Mouse (Mus musculus) intestine, postnatal 0 days (tissue): ENCODE data around the gene Lrrk1. TPM values are rescaled to one million over a fixed set of nuclear protein-coding genes. Genes with fewer than 3 reads are reported as not detected.

ENCODE experiments used
- ATAC-seq: fragments of 200-750 bp; cut with Nextera tagmentation; 2 replicates; pipeline ENCODE4 v1.8.0; 2017; ENCODE audit warnings: mild to moderate bottlenecking, moderate TSS enrichment, moderate library complexity
- H3K27ac ChIP-seq: fragments of 300-500 bp; sonication (generic); 2 replicates; pipeline ENCODE4 v1.5.1; 2014; ENCODE audit warnings: mild to moderate bottlenecking, low read depth, low read length, moderate library complexity
- H3K27me3 ChIP-seq: fragments of 300-500 bp; sonication (generic); replicated peaks from 2 replicates; pipeline ENCODE4 v1.6.1; 2014; ENCODE audit warnings: low read length, mixed read lengths; ENCODE audit not compliant: control insufficient read depth, insufficient read depth
- H3K36me3 ChIP-seq: fragments of 300-500 bp; sonication (generic); 2 replicates; pipeline ENCODE4 v1.6.1; 2014; ENCODE audit warnings: mild to moderate bottlenecking, moderate library complexity; ENCODE audit not compliant: control insufficient read depth, insufficient read depth
- H3K4me1 ChIP-seq: fragments of 300-500 bp; sonication (generic); replicated peaks from 2 replicates; pipeline ENCODE4 v1.6.1; 2014; ENCODE audit warnings: antibody characterized with exemption, low read length, mixed read lengths; ENCODE audit not compliant: control insufficient read depth, insufficient read depth
- H3K4me2 ChIP-seq: fragments of 300-500 bp; sonication (generic); replicated peaks from 2 replicates; pipeline ENCODE4 v1.6.1; 2014; ENCODE audit warnings: low read depth, mild to moderate bottlenecking, moderate library complexity
- H3K4me3 ChIP-seq: fragments of 300-500 bp; sonication (generic); 2 replicates; pipeline ENCODE4 v1.5.1; 2014; ENCODE audit warnings: low read depth, low read length
- H3K9ac ChIP-seq: fragments of 300-500 bp; sonication (generic); 2 replicates; pipeline ENCODE4 v1.6.1; 2014; ENCODE audit warnings: mild to moderate bottlenecking, low read depth, low read length
- H3K9me3 ChIP-seq: fragments of 300-500 bp; sonication (generic); 2 replicates; pipeline ENCODE4 v1.6.1; 2016; ENCODE audit warnings: mixed run types; ENCODE audit not compliant: control insufficient read depth
- CTCF ChIP-seq: sonication (generic); IDR thresholded peaks from 2 replicates; pipeline ENCODE4 v1.5.1; 2016; ENCODE audit warnings: low read depth, mild to moderate bottlenecking, control low read depth, antibody characterized with exemption, moderate library complexity
- WGBS: fragments of 180-500 bp; shearing (Covaris S2); extraction: QIAGEN DNeasy Blood & Tissue Kit; methylation state at CpG from one replicate; pipeline ENCODE4 v1.1.7; 2014; 5-methylcytosine and 5-hydroxymethylcytosine counted together
- polyA plus RNA-seq: library from polyadenylated mRNA; unstranded; fragments of >200 nt; fragmentation: Nextera tagmentation; extraction: Ambion mirVana; gene quantifications from 2 replicates; pipeline ENCODE4 v1.2.1, GENCODE M21; 2015

Gene Lrrk1
- 6.1 and 8.0 TPM in 2 replicates for polyA plus RNA-seq

DNA sequence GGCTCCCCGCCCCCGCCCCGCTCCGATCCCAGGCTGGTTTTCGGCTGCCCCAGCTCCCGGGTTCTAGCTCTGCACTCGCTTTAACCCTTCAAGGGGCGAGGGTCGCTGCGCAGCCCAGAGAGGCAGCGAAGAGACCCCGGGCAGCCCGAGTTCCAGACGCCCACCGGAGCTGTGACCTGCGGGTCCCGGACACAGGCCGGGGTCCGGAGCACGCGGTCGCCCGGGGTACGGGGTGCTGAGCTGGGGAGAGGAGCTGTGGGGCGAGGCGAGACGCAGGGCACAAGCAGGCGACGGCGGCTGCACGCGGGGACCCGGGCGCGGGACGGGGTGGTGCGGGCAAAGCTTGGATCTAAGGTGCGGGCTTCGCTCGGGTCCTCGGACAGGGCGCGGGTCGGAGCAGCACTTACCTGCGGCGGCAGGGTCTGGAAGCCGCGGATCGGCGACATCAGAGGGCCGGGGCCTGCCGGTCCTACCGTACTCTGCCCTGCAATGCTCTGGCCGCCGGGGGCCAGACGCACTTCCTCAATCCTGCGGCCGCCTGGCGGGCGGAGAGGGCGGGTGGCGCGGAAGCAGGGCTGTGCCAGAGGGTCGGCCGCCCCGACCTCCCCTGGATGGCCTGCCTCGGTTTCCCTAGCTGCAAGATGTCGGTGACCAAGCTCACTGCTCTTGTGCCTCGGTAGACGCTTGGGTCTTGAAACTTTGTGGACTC lies at the start of gene Lrrk1:
Lrrk1 (minus strand) TSS at position 538 of the 709 bp plus-strand sequence.
- peak within 1 kb of the TSS; percentile 90 for H3K9ac ChIP-seq
- H3K9me3 ChIP-seq, result no peaks in the 10 kb centered on the region
- H3K4me1 ChIP-seq, result peaks cover 3% of the 10 kb centered on the region; the same call in 1 of the 2 replicates
- H3K4me2 ChIP-seq, result peak within 1 kb of the TSS; percentile 95
- ATAC-seq, result peak; percentile 79
- no peaks in the 10 kb centered on the region for H3K36me3 ChIP-seq
- peak; percentile 75 for TF ChIP-seq CTCF
- 2% methylated on average over 69 of the region's 70 CpGs for WGBS
- H3K4me3 ChIP-seq, result peak within 1 kb of the TSS; percentile 67
- H3K27ac ChIP-seq, result peak within 1 kb of the TSS; percentile 82
- no peaks in the 10 kb centered on the region for H3K27me3 ChIP-seq

DNA sequence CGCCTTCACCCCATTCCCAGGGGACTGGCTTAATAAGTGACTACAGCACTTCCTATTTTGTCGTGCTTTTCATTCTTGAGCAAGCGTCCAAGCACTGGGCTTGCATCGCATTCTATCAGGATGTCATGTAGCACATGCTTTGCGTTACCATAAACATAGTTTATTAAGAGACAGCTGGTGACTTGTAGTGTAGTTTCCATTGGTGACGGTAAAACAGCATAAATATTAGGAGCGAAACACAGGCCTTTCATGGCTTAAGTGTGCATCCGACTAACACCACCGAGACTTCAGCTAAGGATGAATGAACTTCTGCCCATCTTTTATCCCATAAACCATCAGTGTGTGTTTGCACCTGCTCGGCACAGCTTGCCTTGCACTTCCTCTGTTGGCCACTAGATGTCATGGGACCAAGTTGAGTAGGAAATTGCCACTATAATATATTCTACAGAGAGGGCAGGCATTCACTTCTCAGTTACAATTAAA lies 46.3 kb upstream of the Lrrk1 start:
- H3K27ac ChIP-seq, result no peak overlapping the region
- no peak overlapping the region for H3K4me2 ChIP-seq
- H3K4me3 ChIP-seq, result no peak overlapping the region
- H3K27me3 ChIP-seq, result no peaks in the 10 kb centered on the region
- no peaks in the 10 kb centered on the region for H3K9me3 ChIP-seq
- H3K9ac ChIP-seq, result no peak overlapping the region
- WGBS, result 32% methylated on average over 10 of the region's 10 CpGs
- no peaks in the 10 kb centered on the region for H3K4me1 ChIP-seq
- peak; percentile 90 for TF ChIP-seq CTCF
- peak; percentile 40; the same call in 1 of the 2 replicates for ATAC-seq
- no peaks in the 10 kb centered on the region for H3K36me3 ChIP-seq

DNA sequence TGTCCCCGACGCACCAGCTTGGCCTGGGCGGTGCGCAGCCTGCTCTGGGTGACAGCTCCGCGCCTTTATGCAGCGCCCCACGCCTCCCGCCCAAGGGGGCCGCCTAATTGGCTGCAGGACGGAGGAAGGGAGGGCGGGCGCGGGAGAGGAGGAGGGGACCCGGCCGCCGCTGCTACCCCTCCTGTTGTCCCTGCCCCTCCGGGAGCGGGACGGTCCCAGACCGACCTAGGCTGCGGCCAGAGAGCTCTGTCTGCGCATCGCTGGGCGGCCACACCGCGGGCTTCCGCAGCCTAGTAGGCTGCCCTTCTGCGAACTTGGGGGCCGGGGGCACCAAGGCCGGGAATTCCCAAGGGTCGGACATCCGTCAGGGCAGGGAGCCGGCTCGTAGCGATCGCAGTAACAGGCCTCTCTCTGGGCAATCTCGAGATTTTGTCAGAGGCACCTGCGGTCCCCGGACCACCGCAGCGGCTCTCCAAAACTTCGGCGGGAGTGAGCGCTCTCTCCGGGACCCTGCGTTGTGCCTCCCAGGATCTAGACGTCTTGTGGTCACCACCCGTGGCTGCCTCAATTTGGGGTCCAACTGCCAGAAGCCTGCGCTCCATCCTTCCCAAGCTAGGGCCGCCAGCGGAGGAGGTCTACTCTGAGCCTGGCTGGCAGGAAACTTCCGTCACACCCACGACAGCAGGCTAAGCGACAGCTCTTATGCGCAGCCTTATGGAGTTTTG lies 39.4 kb upstream of the Lrrk1 start, which contains the start of gene Aldh1a3:
Aldh1a3 (minus strand) TSS at position 81 of the 725 bp plus-strand sequence.
- no peaks in the 10 kb centered on the region for H3K4me1 ChIP-seq
- WGBS, result 1% methylated on average over 54 of the region's 56 CpGs
- peak within 1 kb of the TSS; percentile 79 for H3K4me2 ChIP-seq
- H3K27ac ChIP-seq, result no peak within 1 kb of the TSS
- ATAC-seq, result peak; percentile 71
- no peaks in the 10 kb centered on the region for H3K9me3 ChIP-seq
- peaks cover 34% of the 10 kb centered on the region for H3K27me3 ChIP-seq
- H3K9ac ChIP-seq, result peak within 1 kb of the TSS; percentile 46
- H3K4me3 ChIP-seq, result peak within 1 kb of the TSS; percentile 51
- no peaks in the 10 kb centered on the region for H3K36me3 ChIP-seq
- TF ChIP-seq CTCF, result no peak

DNA sequence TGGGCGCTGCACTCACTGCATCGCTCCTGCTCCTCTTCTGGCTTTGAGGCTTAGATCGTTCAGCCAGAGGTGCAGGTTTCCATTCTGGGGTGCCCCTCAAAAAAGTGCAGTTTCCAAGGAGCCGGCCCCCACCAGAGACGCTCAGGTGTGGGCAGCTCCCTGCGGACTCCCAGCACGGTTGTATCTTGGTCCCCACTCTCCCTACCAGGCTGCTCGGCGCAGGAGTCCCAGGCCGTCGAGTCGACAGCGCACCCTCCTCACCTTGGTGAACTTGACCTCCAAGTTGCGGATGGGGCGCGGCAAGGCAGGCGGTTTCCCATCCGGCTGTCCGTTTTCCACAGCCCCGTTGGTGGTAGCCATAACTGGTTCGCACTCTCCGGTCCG lies 38.9 kb upstream of the Lrrk1 start:
- Histone ChIP-seq H3K4me1 (no peaks in the 10 kb centered on the region), H3K9me3 (no peaks in the 10 kb centered on the region), H3K4me3 (peak overlapping the region; percentile 51), H3K4me2 (peak overlapping the region; percentile 79), H3K36me3 (no peaks in the 10 kb centered on the region), H3K27me3 (peaks cover 34% of the 10 kb centered on the region), H3K27ac (no peak overlapping the region), H3K9ac (peak overlapping the region; percentile 46)
- WGBS, result 1% methylated on average over 23 of the region's 23 CpGs
- ATAC-seq, result peak; percentile 24; the same call in 1 of the 2 replicates
- TF ChIP-seq CTCF, result no peak

GRCm38 (mm10) chr7:66421903-66422302 lies 33.8 kb upstream of the Lrrk1 start:
- Histone ChIP-seq H3K36me3 (no peaks in the 10 kb centered on the region), H3K4me3 (no peak overlapping the region), H3K27ac (no peak overlapping the region), H3K4me2 (no peak overlapping the region), H3K27me3 (peaks cover 19% of the 10 kb centered on the region), H3K9me3 (no peaks in the 10 kb centered on the region), H3K9ac (no peak overlapping the region), H3K4me1 (no peaks in the 10 kb centered on the region)
- WGBS, result 77% methylated on average over 8 of the region's 8 CpGs
- no peak for TF ChIP-seq CTCF
- ATAC-seq, result no peak

GRCm38 (mm10) chr7:66418981-66419380 lies 30.8 kb upstream of the Lrrk1 start:
- no peaks in the 10 kb centered on the region for H3K9me3 ChIP-seq
- no peak overlapping the region for H3K9ac ChIP-seq
- WGBS, result 44% methylated on average over 12 of the region's 12 CpGs

More at GRCm38 (mm10) chr7:66418981-66419380, 30.8 kb upstream of the Lrrk1 start:
- Histone ChIP-seq H3K36me3 (no peaks in the 10 kb centered on the region), H3K27me3 (0 out of 2 replicates have a peak, but pooled peaks cover 3% of the 10 kb centered on the region), H3K4me1 (no peaks in the 10 kb centered on the region), H3K4me2 (no peak overlapping the region), H3K4me3 (no peak overlapping the region), H3K27ac (no peak overlapping the region)
- no peak for TF ChIP-seq CTCF
- ATAC-seq, result no peak
